Mouse (Mus musculus) kidney, adult 2 months (tissue): ENCODE results near the gene Nlrp10. TPM values are rescaled to one million over a fixed set of nuclear protein-coding genes. Genes with fewer than 3 reads are reported as not detected.

Experiments used
- DNase-seq: peaks from one replicate; pipeline ENCODE4 v3.0.0; 2021
- H3K27ac ChIP-seq: fragments of 200-500 bp; 2 replicates; pipeline ENCODE4 v1.5.1; 2012; ENCODE audit warnings: low read depth, low read length, control low read depth, inconsistent platforms; ENCODE audit not compliant: insufficient read depth
- H3K27me3 ChIP-seq: fragments of 200-500 bp; replicated peaks from 2 replicates; pipeline ENCODE4 v1.6.1; 2012; ENCODE audit warnings: mild to moderate bottlenecking, moderate library complexity, low read length, inconsistent platforms; ENCODE audit not compliant: control insufficient read depth, insufficient read depth
- H3K36me3 ChIP-seq: fragments of 200-500 bp; 2 replicates; pipeline ENCODE4 v1.6.1; 2012; ENCODE audit warnings: mild to moderate bottlenecking, moderate library complexity, low read length, inconsistent platforms; ENCODE audit not compliant: control insufficient read depth, insufficient read depth
- H3K4me1 ChIP-seq: fragments of 200-500 bp; 2 replicates; pipeline ENCODE4 v1.6.1; 2011; ENCODE audit warnings: low read length; ENCODE audit not compliant: control insufficient read depth, insufficient read depth
- H3K4me3 ChIP-seq: fragments of 200-500 bp; 2 replicates; pipeline ENCODE4 v1.5.1; 2011; ENCODE audit warnings: mild to moderate bottlenecking, low read depth, low read length, control low read depth; ENCODE audit not compliant: insufficient read depth
- CTCF ChIP-seq: fragments of 200-500 bp; conservative IDR thresholded peaks from 2 replicates; pipeline ENCODE4 v1.5.1; 2011; ENCODE audit warnings: low read depth, mild to moderate bottlenecking, control low read depth, low read length, moderate library complexity, mixed read lengths; ENCODE audit not compliant: insufficient read depth, insufficient read length
- POLR2A ChIP-seq: fragments of 200-500 bp; IDR thresholded peaks from one replicate; pipeline ENCODE4 v1.6.1; 2011; ENCODE audit warnings: low read depth, low read length, control low read depth
- WGBS: fragments of 180-500 bp; shearing (Covaris S2); methylation state at CpG from one replicate; pipeline ENCODE4 v1.1.7; 2018; 5-methylcytosine and 5-hydroxymethylcytosine counted together
- polyA plus RNA-seq: library from polyadenylated mRNA; depleted of rRNA; stranded (reverse); fragments of >200 nt; gene quantifications from 2 replicates; pipeline ENCODE4 v1.2.3, GENCODE M21; 2012; rRNA removed

Gene Nlrp10
- 0.03 TPM in 2 replicates for polyA plus RNA-seq

DNA sequence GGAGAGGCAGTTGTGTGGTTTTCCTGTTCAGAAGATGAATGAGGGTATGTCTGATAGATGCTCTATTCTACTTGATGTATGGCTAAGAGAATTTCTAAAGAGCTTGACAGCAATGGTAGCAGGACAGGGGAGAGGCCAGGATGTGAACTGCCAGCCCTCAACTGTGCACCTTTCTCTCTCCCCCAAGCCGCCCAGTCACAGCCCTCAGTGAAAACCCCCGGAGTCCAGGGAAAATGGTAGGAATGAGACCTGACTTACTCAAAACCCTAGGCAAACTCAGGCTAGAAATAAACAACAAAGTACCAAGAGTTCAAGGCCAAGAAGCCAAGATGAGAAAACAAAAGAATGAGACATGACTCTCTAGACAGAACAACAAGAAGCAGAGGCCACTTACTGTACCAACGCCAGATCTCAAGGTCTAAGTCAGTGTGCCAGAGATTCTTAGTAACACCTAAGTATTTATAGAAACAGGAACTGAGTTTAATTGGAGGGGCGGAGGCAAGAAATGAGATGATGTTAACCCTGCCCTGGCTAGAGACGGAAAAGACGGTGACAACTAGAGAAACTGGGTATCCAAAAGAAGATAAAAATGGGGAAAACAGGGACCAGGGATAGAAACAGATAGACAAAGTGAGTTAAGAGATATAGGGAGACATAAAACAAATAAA is at the start of gene Nlrp10:
TSS of gene Nlrp10 (minus strand) at position 453 of the 668 bp plus-strand sequence.
- H3K27me3 ChIP-seq: no peaks in the 10 kb centered on the region
- 61% methylated on average over 6 of the region's 6 CpGs for WGBS
- no peaks in the 10 kb centered on the region for H3K36me3 ChIP-seq
- no peak within 1 kb of the TSS for H3K27ac ChIP-seq
- DNase-seq: no peak
- no peak for TF ChIP-seq POLR2A
- no peak for TF ChIP-seq CTCF
- H3K4me1 ChIP-seq: no peaks in the 10 kb centered on the region
- H3K4me3 ChIP-seq: no peak within 1 kb of the TSS

DNA sequence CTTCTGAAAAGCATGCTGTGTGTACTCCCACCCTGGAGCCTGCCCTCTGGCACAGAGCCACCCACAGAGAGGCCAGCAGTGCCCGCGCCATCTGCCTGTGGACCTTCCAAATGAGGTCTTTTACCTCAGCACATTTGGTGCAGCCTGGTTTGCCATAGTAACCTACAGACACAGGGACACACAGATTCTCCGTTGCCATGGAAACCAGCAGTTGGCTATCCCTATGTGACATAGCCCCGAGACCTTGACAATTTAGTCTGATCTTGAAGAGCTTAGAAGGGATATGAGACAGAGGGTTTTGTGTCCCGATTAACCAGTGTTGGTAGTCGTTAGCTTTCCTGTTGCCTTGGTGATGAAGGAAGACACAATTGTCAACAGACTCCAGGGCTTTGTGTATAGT is 42.3 kb upstream of the Nlrp10 start:
- WGBS: 65% methylated on average over 6 of the region's 6 CpGs
- Histone ChIP-seq H3K4me3 (no peak overlapping the region), H3K36me3 (no peaks in the 10 kb centered on the region), H3K27me3 (no peaks in the 10 kb centered on the region), H3K27ac (no peak overlapping the region), H3K4me1 (no peaks in the 10 kb centered on the region)
- no peak for DNase-seq
- TF ChIP-seq CTCF (no peak), POLR2A (no peak)

DNA sequence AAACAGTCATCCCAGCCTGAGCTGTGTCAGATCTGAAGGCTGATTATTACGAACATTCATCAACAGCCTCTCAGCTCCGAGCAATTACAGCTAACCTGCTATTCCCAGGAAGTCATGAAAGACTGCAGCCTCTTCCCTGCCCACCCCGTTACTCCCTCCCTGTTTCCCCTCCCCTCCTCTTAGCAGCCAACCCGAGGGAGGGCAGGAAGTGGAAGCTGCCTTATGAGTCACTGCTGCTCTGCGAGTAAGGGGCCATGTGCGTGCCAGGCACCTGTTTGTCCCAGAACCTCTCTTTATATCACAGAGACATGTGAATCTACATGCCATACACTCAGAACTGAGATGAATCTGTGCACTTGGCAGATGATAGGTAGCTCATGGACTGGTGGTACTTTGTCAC is 38.2 kb upstream of the Nlrp10 start:
- no peaks in the 10 kb centered on the region for H3K27me3 ChIP-seq
- no peaks in the 10 kb centered on the region for H3K4me1 ChIP-seq
- TF ChIP-seq POLR2A (no peak), CTCF (no peak)
- 32% methylated on average over 6 of the region's 6 CpGs for WGBS
- H3K36me3 ChIP-seq: no peaks in the 10 kb centered on the region
- DNase-seq: no peak
- H3K27ac ChIP-seq: no peak overlapping the region
- no peak overlapping the region for H3K4me3 ChIP-seq

DNA sequence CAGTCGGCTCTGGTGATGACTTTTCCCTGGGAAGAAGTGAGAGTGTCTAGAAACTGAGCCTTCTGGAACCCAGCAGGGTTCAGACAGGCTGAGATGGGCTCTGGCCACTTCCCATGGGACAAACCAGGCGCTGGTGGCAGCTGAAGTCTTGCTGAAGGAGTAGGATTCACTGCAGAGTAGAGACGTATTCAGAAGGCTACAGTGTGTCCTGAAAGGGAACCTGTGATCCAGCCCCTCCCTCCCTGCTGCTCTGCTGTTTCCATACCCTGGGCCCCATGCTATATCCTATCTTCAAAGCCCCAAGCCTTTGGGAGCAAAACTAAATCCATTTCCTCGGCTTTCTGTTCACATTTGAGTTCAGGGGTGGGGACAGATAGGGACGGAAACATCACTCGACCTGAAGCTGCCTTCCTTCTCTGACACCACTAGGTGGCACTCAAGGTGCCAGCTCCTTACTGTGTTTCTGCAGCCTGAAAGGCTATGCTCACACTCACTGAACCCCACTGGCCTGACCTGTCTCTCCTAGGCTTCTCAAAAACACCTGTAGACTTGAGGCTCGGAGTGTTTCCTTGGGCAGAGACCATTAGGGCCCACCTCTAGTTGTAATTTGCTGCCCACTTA is 36.9 kb upstream of the Nlrp10 start:
- no peaks in the 10 kb centered on the region for H3K27me3 ChIP-seq
- DNase-seq: peak; percentile 65
- peak; percentile 89 for TF ChIP-seq CTCF
- no peak for TF ChIP-seq POLR2A
- H3K36me3 ChIP-seq: no peaks in the 10 kb centered on the region
- no peaks in the 10 kb centered on the region for H3K4me1 ChIP-seq
- 26% methylated on average over 7 of the region's 7 CpGs for WGBS
- H3K4me3 ChIP-seq: no peak overlapping the region
- no peak overlapping the region for H3K27ac ChIP-seq

DNA sequence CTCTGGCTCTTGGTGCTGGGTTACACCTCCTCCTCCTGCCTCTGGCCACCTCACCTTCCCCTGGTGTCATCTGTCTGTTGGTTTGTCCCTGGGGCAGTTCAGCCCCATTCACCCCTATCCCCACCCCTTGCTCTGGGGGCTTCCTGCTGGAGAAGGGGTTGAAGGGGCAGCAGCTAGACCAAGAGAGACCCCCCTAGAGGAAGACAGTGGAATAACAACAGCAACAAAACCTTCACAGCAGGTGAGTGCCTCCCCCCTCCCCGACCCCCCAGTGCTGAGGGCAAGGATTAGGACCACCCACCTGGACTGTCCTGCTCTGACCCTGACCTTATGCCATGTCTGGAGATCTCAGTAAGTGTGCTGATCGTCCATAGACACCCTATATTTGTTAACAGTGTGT is 36.0 kb upstream of the Nlrp10 start:
- Histone ChIP-seq H3K4me3 (no peak overlapping the region), H3K36me3 (no peaks in the 10 kb centered on the region), H3K27ac (no peak overlapping the region), H3K4me1 (no peaks in the 10 kb centered on the region), H3K27me3 (no peaks in the 10 kb centered on the region)
- 30% methylated on average over 2 of the region's 2 CpGs for WGBS
- TF ChIP-seq POLR2A (no peak), CTCF (no peak)
- no peak for DNase-seq

DNA sequence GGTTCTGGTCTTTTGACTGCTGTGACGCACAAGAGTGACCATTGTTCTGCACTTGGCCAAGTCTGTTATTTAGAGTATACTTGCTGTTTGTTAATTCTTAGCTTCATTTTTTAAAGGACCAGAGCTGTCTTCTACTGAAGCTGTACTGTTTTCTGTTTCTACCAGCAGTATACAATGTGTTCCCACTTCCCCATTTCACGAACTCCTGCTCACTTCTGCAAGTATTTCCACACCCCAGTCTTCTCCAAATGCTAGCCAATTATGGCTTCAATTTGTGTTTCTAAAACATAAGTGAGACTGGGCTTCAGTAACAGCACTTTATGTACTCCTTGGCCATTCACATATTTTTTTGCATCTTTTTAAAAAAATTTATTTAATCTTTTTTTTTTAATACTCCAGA is 27.8 kb upstream of the Nlrp10 start:
- 69% methylated on average over 2 of the region's 2 CpGs for WGBS
- H3K4me3 ChIP-seq: no peak overlapping the region

DNA sequence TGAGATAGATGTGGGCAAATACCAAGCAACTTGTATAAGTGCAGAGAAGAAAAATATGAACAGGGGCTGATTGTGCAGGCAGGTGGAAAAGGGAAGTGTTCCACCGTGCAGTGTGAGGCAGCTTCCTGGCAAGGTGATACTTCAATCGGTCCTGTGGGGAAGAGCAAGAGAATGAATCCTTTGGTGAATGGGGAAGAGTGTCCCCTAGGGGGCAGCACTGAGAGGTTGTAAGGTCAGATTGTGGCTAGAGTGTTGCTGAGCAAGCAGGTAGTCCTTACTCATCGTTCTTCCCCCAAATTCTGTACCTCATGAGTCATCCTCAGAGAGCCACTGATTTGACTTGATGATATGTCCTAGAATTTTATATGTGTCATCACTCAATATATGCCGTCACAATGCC is 24.2 kb upstream of the Nlrp10 start:
- no peaks in the 10 kb centered on the region for H3K4me1 ChIP-seq
- TF ChIP-seq POLR2A (no peak), CTCF (peak; percentile 45)
- DNase-seq: peak; percentile 14
- H3K27ac ChIP-seq: no peak overlapping the region
- no peak overlapping the region for H3K4me3 ChIP-seq
- no peaks in the 10 kb centered on the region for H3K36me3 ChIP-seq
- WGBS: 51% methylated on average over 4 of the region's 4 CpGs
- H3K27me3 ChIP-seq: no peaks in the 10 kb centered on the region

More for the DNA sequence above, 27.8 kb upstream of the Nlrp10 start:
- H3K4me1 ChIP-seq: no peaks in the 10 kb centered on the region
- no peaks in the 10 kb centered on the region for H3K36me3 ChIP-seq
- no peak for DNase-seq
- TF ChIP-seq CTCF (no peak), POLR2A (no peak)
- H3K27ac ChIP-seq: no peak overlapping the region
- no peaks in the 10 kb centered on the region for H3K27me3 ChIP-seq

DNA sequence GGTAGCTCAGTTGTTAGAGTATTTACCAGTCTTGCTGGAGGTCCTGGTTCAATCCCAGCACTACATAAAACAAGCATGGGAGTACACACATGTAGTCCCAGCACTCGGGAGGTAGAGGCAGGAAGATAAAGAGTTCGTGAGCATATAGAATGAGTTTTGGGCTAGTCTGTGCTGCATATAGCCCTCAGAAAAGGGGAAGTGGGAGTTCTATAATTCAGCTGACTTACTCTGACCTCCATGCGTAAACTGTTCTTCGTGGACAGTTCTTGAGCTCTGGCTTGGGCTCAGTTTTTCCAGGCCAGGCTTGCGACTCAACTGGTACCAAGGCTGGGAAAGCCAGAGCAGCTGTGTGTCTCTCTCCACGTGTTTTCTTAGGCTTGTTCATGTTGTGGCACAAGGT is 22.8 kb upstream of the Nlrp10 start:
- Histone ChIP-seq H3K36me3 (no peaks in the 10 kb centered on the region), H3K4me3 (no peak overlapping the region), H3K27me3 (no peaks in the 10 kb centered on the region), H3K27ac (no peak overlapping the region), H3K4me1 (no peaks in the 10 kb centered on the region)
- 82% methylated on average over 6 of the region's 6 CpGs for WGBS
- TF ChIP-seq POLR2A: no peak
- DNase-seq: no peak
